ENCODE assay signal across 17 mouse cellular contexts in genomic region chr1:171561200-171561599, GRCm38 (mm10). TPM values are rescaled to one million over a fixed set of nuclear protein-coding genes. Genes with fewer than 3 reads are reported as not detected.
DNase-seq lines count a peak whose midpoint lies in the region; ATAC-seq and TF ChIP-seq lines count a peak whose summit lies in the region.
"Had no signal": no experiment of that assay in that cellular context is flagged by ENCODE, and none has a peak within 500 bp of the region (broad histone marks: within the 10 kb centered on the region; RNA-seq: fewer than 3 reads in every experiment).

No protein-coding gene starts in this region.

- no peak for DNase-seq in midbrain, postnatal 0 days (ENCODE audit: low spot score)
- no peak for DNase-seq in midbrain, embryonic 11.5 days (ENCODE audit: low spot score, missing footprints)
- DNase-seq in liver, embryonic 14.5 days (ENCODE audit: low read depth in 3 of 3, low spot score in 3 of 3): no peak
- peak; percentile 10 for DNase-seq in skeletal muscle tissue, adult 2 months (ENCODE audit: low read depth, low spot score)
- no peak for DNase-seq in adrenal gland, postnatal 36 days
- DNase-seq: adrenal gland, adult 8-10 months; heart, postnatal 10 days; thymus, adult 2 months had no signal

- H3K27ac ChIP-seq in midbrain, postnatal 0 days (ENCODE audit: low read depth, low read length): no peak overlapping the region
- no peak overlapping the region for H3K27ac ChIP-seq in midbrain, embryonic 11.5 days (ENCODE audit: low read depth, low read length)
- H3K27ac ChIP-seq in bone marrow macrophage, adult 2 months (ENCODE audit: insufficient read depth, low read depth, low read length): peak overlapping the region; percentile 93
- no peak overlapping the region for H3K27ac ChIP-seq in liver, embryonic 14.5 days
- H3K27ac ChIP-seq in midbrain, embryonic 16.5 days (ENCODE audit: low read length): no peak overlapping the region
- H3K27ac ChIP-seq: embryonic facial prominence, embryonic 13.5 days; forebrain, embryonic 12.5 days; neural tube, embryonic 15.5 days had no signal

- no peak overlapping the region for H3K9ac ChIP-seq in midbrain, postnatal 0 days (replicated peaks; ENCODE audit: low read length, poor library complexity, severe bottlenecking)
- H3K9ac ChIP-seq in midbrain, embryonic 11.5 days (ENCODE audit: low read length): no peak overlapping the region
- H3K9ac ChIP-seq in liver, embryonic 14.5 days (replicated peaks): no peak overlapping the region
- no peak overlapping the region for H3K9ac ChIP-seq in midbrain, embryonic 16.5 days (ENCODE audit: low read depth, low read length)
- H3K9ac ChIP-seq: embryonic facial prominence, embryonic 13.5 days; forebrain, embryonic 12.5 days; neural tube, embryonic 15.5 days had no signal

- TF ChIP-seq CTCF in midbrain, postnatal 0 days (IDR thresholded peaks at IDR 0.05): no peak
- TF ChIP-seq CTCF in bone marrow macrophage, adult 2 months (IDR thresholded peaks at IDR 0.05; ENCODE audit: low read depth, low read length): no peak
- TF ChIP-seq CTCF in liver, embryonic 14.5 days (IDR thresholded peaks at IDR 0.05; ENCODE audit: low read depth): no peak

- H3K36me3 ChIP-seq in midbrain, postnatal 0 days (ENCODE audit: insufficient read depth, low read length): no peaks in the 10 kb centered on the region
- H3K36me3 ChIP-seq in midbrain, embryonic 11.5 days (ENCODE audit: control insufficient read depth, insufficient read depth, low read length): no peaks in the 10 kb centered on the region
- no peaks in the 10 kb centered on the region for H3K36me3 ChIP-seq in liver, embryonic 14.5 days (replicated peaks; ENCODE audit: control insufficient read depth, insufficient read depth, low read depth)
- H3K36me3 ChIP-seq in midbrain, embryonic 16.5 days (ENCODE audit: control insufficient read depth, insufficient read depth, low read length): no peaks in the 10 kb centered on the region
- H3K36me3 ChIP-seq: embryonic facial prominence, embryonic 13.5 days; forebrain, embryonic 12.5 days; neural tube, embryonic 15.5 days had no signal

- no peak overlapping the region for H3K4me3 ChIP-seq in midbrain, postnatal 0 days (ENCODE audit: low read depth, low read length)
- no peak overlapping the region for H3K4me3 ChIP-seq in midbrain, embryonic 11.5 days (ENCODE audit: low read depth, low read length)
- 0 out of 2 replicates have a peak overlapping the region, but pooled peaks have one; percentile 14 for H3K4me3 ChIP-seq in bone marrow macrophage, adult 2 months (ENCODE audit: insufficient read depth, low read length)
- H3K4me3 ChIP-seq in liver, embryonic 14.5 days (ENCODE audit: insufficient read depth in 1 of 2, low read depth in 2 of 2, low read length in 2 of 2): no peak overlapping the region
- no peak overlapping the region for H3K4me3 ChIP-seq in midbrain, embryonic 16.5 days (ENCODE audit: low read depth, low read length)
- H3K4me3 ChIP-seq: embryonic facial prominence, embryonic 13.5 days; forebrain, embryonic 12.5 days; neural tube, embryonic 15.5 days had no signal

- H3K4me2 ChIP-seq in midbrain, postnatal 0 days (ENCODE audit: low read depth, low read length, poor library complexity, severe bottlenecking): no peak overlapping the region
- no peak overlapping the region for H3K4me2 ChIP-seq in midbrain, embryonic 11.5 days
- H3K4me2 ChIP-seq in liver, embryonic 14.5 days (ENCODE audit: low read depth): no peak overlapping the region
- no peak overlapping the region for H3K4me2 ChIP-seq in midbrain, embryonic 16.5 days (ENCODE audit: low read length)
- H3K4me2 ChIP-seq: embryonic facial prominence, embryonic 13.5 days; forebrain, embryonic 12.5 days; neural tube, embryonic 15.5 days had no signal

- no peaks in the 10 kb centered on the region for H3K9me3 ChIP-seq in midbrain, postnatal 0 days (ENCODE audit: low read length)
- H3K9me3 ChIP-seq in midbrain, embryonic 11.5 days (ENCODE audit: control insufficient read depth, low read length): no peaks in the 10 kb centered on the region
- H3K9me3 ChIP-seq in liver, embryonic 14.5 days (ENCODE audit: control insufficient read depth, low read length): no peaks in the 10 kb centered on the region
- no peaks in the 10 kb centered on the region for H3K9me3 ChIP-seq in midbrain, embryonic 16.5 days (replicated peaks; ENCODE audit: control insufficient read depth, low read length, poor library complexity, severe bottlenecking)
- H3K9me3 ChIP-seq: embryonic facial prominence, embryonic 13.5 days; forebrain, embryonic 12.5 days; neural tube, embryonic 15.5 days had no signal

- H3K4me1 ChIP-seq in midbrain, postnatal 0 days (ENCODE audit: insufficient read depth, low read length): no peaks in the 10 kb centered on the region
- no peaks in the 10 kb centered on the region for H3K4me1 ChIP-seq in midbrain, embryonic 11.5 days (ENCODE audit: control insufficient read depth, insufficient read depth, low read length)
- peaks cover 41% of the 10 kb centered on the region for H3K4me1 ChIP-seq in bone marrow macrophage, adult 2 months (ENCODE audit: control insufficient read depth, insufficient read depth, low read length)
- peaks cover 0 to 11% of the 10 kb centered on the region in 2 experiments; a peak in 3 of 4 replicates for H3K4me1 ChIP-seq in liver, embryonic 14.5 days (replicated peaks; ENCODE audit: control insufficient read depth in 2 of 2, insufficient read depth in 2 of 2, low read length in 1 of 2)
- H3K4me1 ChIP-seq in midbrain, embryonic 16.5 days (ENCODE audit: control insufficient read depth, insufficient read depth, low read length): no peaks in the 10 kb centered on the region
- H3K4me1 ChIP-seq: embryonic facial prominence, embryonic 13.5 days; forebrain, embryonic 12.5 days; neural tube, embryonic 15.5 days had no signal

- WGBS in midbrain, postnatal 0 days: 91% methylated on average over 1 of the region's 1 CpGs
- WGBS in midbrain, embryonic 11.5 days: 86% methylated on average over 1 of the region's 1 CpGs
- WGBS in liver, embryonic 14.5 days (ENCODE audit: insufficient replicate concordance): 0% methylated on average over 1 of the region's 1 CpGs
- WGBS in midbrain, embryonic 16.5 days: 67% methylated on average over 1 of the region's 1 CpGs

- H3K27me3 ChIP-seq in midbrain, postnatal 0 days (ENCODE audit: insufficient read depth, low read length): no peaks in the 10 kb centered on the region
- H3K27me3 ChIP-seq in midbrain, embryonic 11.5 days (ENCODE audit: control insufficient read depth, insufficient read depth, low read length): no peaks in the 10 kb centered on the region
- H3K27me3 ChIP-seq in liver, embryonic 14.5 days (ENCODE audit: control insufficient read depth, insufficient read depth, low read length): no peaks in the 10 kb centered on the region
- no peaks in the 10 kb centered on the region for H3K27me3 ChIP-seq in midbrain, embryonic 16.5 days (ENCODE audit: control insufficient read depth, insufficient read depth, low read depth, low read length)
- H3K27me3 ChIP-seq: embryonic facial prominence, embryonic 13.5 days; forebrain, embryonic 12.5 days; neural tube, embryonic 15.5 days had no signal

- ATAC-seq in midbrain, postnatal 0 days (ENCODE audit: low FRiP score): 0 out of 2 replicates have a peak, but pooled peaks have one; percentile 5
- ATAC-seq in midbrain, embryonic 11.5 days (ENCODE audit: low FRiP score): no peak
- ATAC-seq in liver, embryonic 14.5 days (ENCODE audit: insufficient read depth): 0 out of 2 replicates have a peak, but pooled peaks have one; percentile 21
- no peak for ATAC-seq in midbrain, embryonic 16.5 days

- no peak for TF ChIP-seq POLR2A in bone marrow macrophage, adult 2 months (IDR thresholded peaks at IDR 0.05; ENCODE audit: borderline replicate concordance, low read depth, low read length)

- no peak for TF ChIP-seq EP300 in liver, embryonic 14.5 days (IDR thresholded peaks at IDR 0.05; ENCODE audit: low read depth)

RNA-seq across cellular contexts. Expression of gene Cd244a, which starts 2.2 kb away (rescaled TPM):
- not detected in 2 replicates for total RNA-seq in midbrain, postnatal 0 days (2014; rRNA removed)
- not detected in 2 replicates for polyA plus RNA-seq in midbrain, postnatal 0 days (2015; fragmentation: Nextera tagmentation; extraction: Ambion mirVana)
- polyA plus RNA-seq in midbrain, embryonic 11.5 days (2014; fragmentation: Nextera tagmentation; extraction: Ambion mirVana): not detected in 2 replicates
- polyA plus RNA-seq in bone marrow macrophage, adult 2 months (2012; ENCODE audit: insufficient read depth, insufficient read length, missing spikeins): 1.3 and 2.4 TPM in 2 replicates
- polyA plus RNA-seq in liver, embryonic 14.5 days (2012; rRNA removed): 0.09 and 0.12 TPM in 2 replicates
- polyA plus RNA-seq in liver, embryonic 14.5 days (2014; fragmentation: Nextera tagmentation; extraction: Ambion mirVana): 0.22 and 0.24 TPM in 2 replicates
- polyA plus RNA-seq in midbrain, embryonic 16.5 days (2015; fragmentation: Nextera tagmentation; extraction: Ambion mirVana): not detected in 2 replicates
- under 1 TPM; 0.40 to 0.63 TPM for total RNA-seq in adrenal gland, postnatal 36 days (2021)
- total RNA-seq: layer of hippocampus, postnatal 25 days had no signal
- polyA plus RNA-seq: embryonic facial prominence, embryonic 13.5 days; forebrain, embryonic 12.5 days; limb, embryonic 11.5 days had no signal

RNA-seq across cellular contexts. Expression of gene Itln1, which starts 26.1 kb away (rescaled TPM):
- not detected in 2 replicates for total RNA-seq in midbrain, postnatal 0 days (2014; rRNA removed)
- polyA plus RNA-seq in midbrain, postnatal 0 days (2015; fragmentation: Nextera tagmentation; extraction: Ambion mirVana): not detected in 2 replicates
- polyA plus RNA-seq in midbrain, embryonic 11.5 days (2014; fragmentation: Nextera tagmentation; extraction: Ambion mirVana): not detected in 2 replicates
- not detected in 2 replicates for polyA plus RNA-seq in bone marrow macrophage, adult 2 months (2012; ENCODE audit: insufficient read depth, insufficient read length, missing spikeins)
- not detected in 2 replicates for polyA plus RNA-seq in liver, embryonic 14.5 days (2012; rRNA removed)
- not detected in 2 replicates for polyA plus RNA-seq in liver, embryonic 14.5 days (2014; fragmentation: Nextera tagmentation; extraction: Ambion mirVana)
- polyA plus RNA-seq in midbrain, embryonic 16.5 days (2015; fragmentation: Nextera tagmentation; extraction: Ambion mirVana): not detected in 2 replicates
- not detected for total RNA-seq in adrenal gland, postnatal 36 days (2021)
- total RNA-seq: adrenal gland, adult 8-10 months; heart, adult 18-20 months; heart, postnatal 10 days; layer of hippocampus, postnatal 25 days had no signal
- polyA plus RNA-seq: embryonic facial prominence, embryonic 13.5 days; forebrain, embryonic 12.5 days; kidney, embryonic 16.5 days; limb, embryonic 11.5 days; neural tube, embryonic 15.5 days had no signal

RNA-seq across cellular contexts. Expression of gene Ly9, which starts 46.0 kb away (rescaled TPM):
- total RNA-seq in midbrain, postnatal 0 days (2014; rRNA removed): 0.19 and 0.66 TPM in 2 replicates
- 0.21 TPM in 1 of 2 replicates, not detected in the other for polyA plus RNA-seq in midbrain, postnatal 0 days (2015; fragmentation: Nextera tagmentation; extraction: Ambion mirVana)
- polyA plus RNA-seq in midbrain, embryonic 11.5 days (2014; fragmentation: Nextera tagmentation; extraction: Ambion mirVana): not detected in 2 replicates
- polyA plus RNA-seq in bone marrow macrophage, adult 2 months (2012; ENCODE audit: insufficient read depth, insufficient read length, missing spikeins): 249 and 274 TPM in 2 replicates
- 1.0 and 1.2 TPM in 2 replicates for polyA plus RNA-seq in liver, embryonic 14.5 days (2012; rRNA removed)
- polyA plus RNA-seq in liver, embryonic 14.5 days (2014; fragmentation: Nextera tagmentation; extraction: Ambion mirVana): 0.18 and 0.20 TPM in 2 replicates
- 0.11 and 0.14 TPM in 2 replicates for polyA plus RNA-seq in midbrain, embryonic 16.5 days (2015; fragmentation: Nextera tagmentation; extraction: Ambion mirVana)
- total RNA-seq in adrenal gland, postnatal 36 days (2021): 1 to 10 TPM in 1 of 2 experiments, under 1 TPM in 1; 0.49 to 1.4 TPM
- polyA plus RNA-seq: forebrain, embryonic 12.5 days; limb, embryonic 11.5 days had no signal

RNA-seq across cellular contexts. Expression of gene Alyref2, which starts 57.9 kb away (rescaled TPM):
- total RNA-seq in midbrain, postnatal 0 days (2014; rRNA removed): 9.4 and 14.7 TPM in 2 replicates
- polyA plus RNA-seq in midbrain, postnatal 0 days (2015; fragmentation: Nextera tagmentation; extraction: Ambion mirVana): 22.1 and 22.2 TPM in 2 replicates
- polyA plus RNA-seq in midbrain, embryonic 11.5 days (2014; fragmentation: Nextera tagmentation; extraction: Ambion mirVana): 16.2 and 16.8 TPM in 2 replicates
- 6.2 and 11.1 TPM in 2 replicates for polyA plus RNA-seq in bone marrow macrophage, adult 2 months (2012; ENCODE audit: insufficient read depth, insufficient read length, missing spikeins)
- polyA plus RNA-seq in liver, embryonic 14.5 days (2012; rRNA removed): 1.7 and 2.5 TPM in 2 replicates
- 2.4 and 2.9 TPM in 2 replicates for polyA plus RNA-seq in liver, embryonic 14.5 days (2014; fragmentation: Nextera tagmentation; extraction: Ambion mirVana)
- polyA plus RNA-seq in midbrain, embryonic 16.5 days (2015; fragmentation: Nextera tagmentation; extraction: Ambion mirVana): 34.8 and 35.9 TPM in 2 replicates
- total RNA-seq in adrenal gland, postnatal 36 days (2021): 1 to 10 TPM; 6.1 to 7.2 TPM

Comparison
In these comparisons a context has a peak if more than half of its experiments do, and no peak if none do; other contexts are left out.
1. ATAC-seq: peak in midbrain, postnatal 0 days (single experiment) and liver, embryonic 14.5 days (single experiment); none in midbrain, embryonic 11.5 days (single experiment) and midbrain, embryonic 16.5 days (single experiment).
2. RNA of gene Ly9, which starts 46.0 kb away (polyA plus RNA-seq): 249 to 274 TPM in bone marrow macrophage, adult 2 months; 0.18 to 1.2 TPM in liver, embryonic 14.5 days, 0.11 to 0.14 TPM in midbrain, embryonic 16.5 days, 0.21 TPM in midbrain, postnatal 0 days and not detected in midbrain, embryonic 11.5 days; every median in the first group is over 100 times any median in the second.